Mouse (Mus musculus): ENCODE data around the gene Nxn. TPM values are rescaled to one million over a fixed set of nuclear protein-coding genes. Genes with fewer than 3 reads are reported as not detected.
"Not testable (repeated sequence)": the region's sequence is repeated elsewhere in the genome, so short reads cannot be mapped to it uniquely, and the experiment has no call there.

Gene Nxn
- polyA plus RNA-seq, 1 experiment from 2014 or later: 62.3 TPM

DNA sequence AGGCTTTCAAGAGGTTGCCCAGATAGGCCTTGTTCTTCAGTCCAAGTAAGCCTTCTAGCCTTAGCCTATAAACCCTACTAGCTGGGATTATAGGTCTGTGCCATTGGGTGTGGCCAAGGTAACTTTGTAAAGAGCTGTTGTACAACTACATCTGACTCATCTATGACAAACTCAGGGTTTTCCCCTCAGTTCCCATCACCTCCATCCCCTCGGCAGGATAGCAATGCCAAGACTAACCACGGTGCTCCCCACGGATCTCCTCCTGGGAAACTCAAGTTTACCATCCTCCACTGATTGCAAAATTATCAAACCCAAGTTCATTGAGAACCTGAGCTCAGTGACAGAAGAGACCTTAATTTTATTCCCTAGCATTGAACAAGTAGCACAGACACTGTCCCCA is 162.8 kb downstream of the Nxn start:
- no peak for DNase-seq (ENCODE audit: extremely low spot score, low spot score)
- no peaks in the 10 kb centered on the region for H3K27me3 ChIP-seq (ENCODE audit: poor library complexity, severe bottlenecking)
- 90% methylated on average over 3 of the region's 3 CpGs for WGBS
- no peaks in the 10 kb centered on the region for H3K4me1 ChIP-seq
- no peak overlapping the region for H3K27ac ChIP-seq
- H3K36me3 ChIP-seq (replicated peaks): peaks cover 90% of the 10 kb centered on the region
- H3K4me3 ChIP-seq: no peak overlapping the region
- H3K9me3 ChIP-seq: no peaks in the 10 kb centered on the region

DNA sequence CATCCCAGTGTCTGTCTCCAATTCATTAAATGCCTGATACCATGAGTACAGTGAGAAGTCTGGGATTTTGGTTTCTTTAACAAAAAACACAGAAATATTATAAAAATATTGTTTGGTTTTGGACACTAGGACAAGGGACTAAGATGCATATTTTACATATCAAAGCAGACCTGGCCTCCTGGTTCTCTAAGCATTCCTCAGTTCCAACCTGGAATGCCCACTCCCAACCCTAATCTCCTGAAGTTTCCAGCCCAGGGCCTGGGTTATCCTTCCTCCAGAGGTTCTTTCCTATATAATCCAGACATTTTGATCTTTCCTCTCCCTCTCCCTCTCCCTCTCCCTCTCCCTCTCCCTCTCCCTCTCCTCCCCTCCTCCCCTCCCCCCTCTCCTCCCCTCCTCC is 173.9 kb downstream of the Nxn start:
- Histone ChIP-seq H3K27me3 (ENCODE audit: poor library complexity, severe bottlenecking) (no peaks in the 10 kb centered on the region), H3K9me3 (no peaks in the 10 kb centered on the region), H3K4me1 (no peaks in the 10 kb centered on the region), H3K4me3 (no peak overlapping the region), H3K36me3 (replicated peaks) (peaks cover 77% of the 10 kb centered on the region), H3K27ac (no peak overlapping the region)
- DNase-seq (ENCODE audit: extremely low spot score, low spot score): no peak

DNA sequence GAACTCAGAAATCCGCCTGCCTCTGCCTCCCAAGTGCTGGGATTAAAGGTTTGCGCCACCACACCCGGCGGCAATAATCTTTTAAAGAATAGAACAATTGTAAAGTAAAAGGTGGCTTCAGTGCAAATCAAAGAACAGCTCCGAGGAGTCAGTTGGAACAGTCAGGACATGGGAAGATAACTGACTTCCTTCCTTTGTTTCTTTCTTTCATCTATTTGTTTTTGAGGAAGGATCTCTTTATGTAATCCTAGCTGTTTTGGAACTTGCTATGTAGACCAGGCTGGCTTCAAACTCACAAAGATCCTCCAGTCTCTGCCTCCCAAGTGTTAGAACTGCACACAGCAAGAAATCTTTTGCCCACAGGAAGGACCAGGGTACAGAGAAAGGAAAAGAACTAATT is 174.3 kb downstream of the Nxn start:
- WGBS: 90% methylated on average over 5 of the region's 5 CpGs

DNA sequence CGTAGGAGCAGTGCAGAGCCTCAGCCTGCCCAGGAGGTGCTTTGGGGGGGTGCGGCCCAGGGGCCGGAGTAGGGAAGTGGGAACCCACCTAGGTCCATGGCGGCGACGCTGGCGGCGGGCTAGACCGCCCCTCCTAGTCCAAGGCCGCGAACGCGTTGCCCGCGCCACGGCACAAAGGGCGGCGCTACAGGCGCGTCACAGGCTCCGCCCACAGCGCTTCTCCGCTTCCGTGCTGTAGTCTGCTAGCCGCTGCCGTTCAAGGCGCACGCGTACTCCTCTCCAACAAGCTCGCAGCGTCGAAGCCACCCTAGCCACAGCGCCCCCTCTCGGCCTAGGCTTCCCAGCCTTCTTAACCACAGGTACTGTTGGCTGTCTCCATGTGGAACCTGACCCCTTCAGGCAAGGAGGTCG is 181.5 kb downstream of the Nxn start, which contains the start of the genes Dbil5 and Gemin4:
Dbil5 (plus strand) TSS at position 219 of the 411 bp plus-strand sequence.
Gemin4 (minus strand) TSS at position 275 of the 411 bp plus-strand sequence.
- Histone ChIP-seq H3K4me1 (peaks cover 32% of the 10 kb centered on the region), H3K27me3 (ENCODE audit: poor library complexity, severe bottlenecking) (no peaks in the 10 kb centered on the region), H3K4me3 (peak within 1 kb of the TSS; percentile 91), H3K36me3 (replicated peaks) (peaks cover 71% of the 10 kb centered on the region), H3K27ac (peak within 1 kb of the TSS; percentile 99), H3K9me3 (no peaks in the 10 kb centered on the region)
- peak; percentile 97 for DNase-seq (ENCODE audit: extremely low spot score, low spot score)
- under 1% methylated on average over 35 of the region's 35 CpGs for WGBS

More for the DNA sequence above, 174.3 kb downstream of the Nxn start:
- Histone ChIP-seq H3K4me3 (no peak overlapping the region), H3K27me3 (ENCODE audit: poor library complexity, severe bottlenecking) (no peaks in the 10 kb centered on the region), H3K27ac (no peak overlapping the region), H3K36me3 (replicated peaks) (peaks cover 79% of the 10 kb centered on the region), H3K4me1 (no peaks in the 10 kb centered on the region), H3K9me3 (no peaks in the 10 kb centered on the region)
- DNase-seq (ENCODE audit: extremely low spot score, low spot score): no peak

DNA sequence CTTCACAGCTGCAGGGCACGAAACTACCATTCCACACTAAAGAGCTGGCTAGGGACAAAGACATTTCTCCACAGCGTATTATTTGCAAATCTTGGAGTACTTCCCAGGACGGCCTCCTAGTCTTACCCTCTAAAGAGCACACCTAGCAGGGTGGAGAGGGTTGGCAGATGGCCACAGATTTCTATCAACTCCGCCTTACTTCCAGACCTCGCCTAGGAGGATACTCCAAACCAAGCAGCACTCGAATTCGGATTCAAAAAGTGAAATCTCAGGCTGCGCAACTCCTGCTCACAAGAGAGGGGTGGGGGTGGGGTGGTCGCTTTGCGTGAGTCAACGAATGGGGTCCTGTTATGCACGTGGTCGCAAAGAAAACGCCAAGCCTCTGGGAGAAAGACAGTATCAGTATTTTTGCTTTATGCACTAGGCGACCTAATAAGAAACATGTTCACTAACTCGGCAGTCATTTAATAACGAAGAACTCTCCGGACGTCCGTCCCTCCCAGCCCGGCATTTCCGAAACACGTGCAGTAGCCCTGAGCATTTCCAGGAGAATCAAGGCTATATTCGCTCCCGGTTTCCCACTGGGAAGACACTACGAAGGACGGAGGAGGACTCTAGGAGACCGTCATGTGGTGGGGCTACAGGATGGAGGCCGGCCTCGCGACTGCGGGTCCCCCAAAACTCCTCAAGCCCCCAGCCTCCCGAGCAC is 182.1 kb downstream of the Nxn start:
- 6% methylated on average over 33 of the region's 33 CpGs for WGBS
- peaks cover 32% of the 10 kb centered on the region for H3K4me1 ChIP-seq
- peaks cover 71% of the 10 kb centered on the region for H3K36me3 ChIP-seq (replicated peaks)
- DNase-seq (ENCODE audit: extremely low spot score, low spot score): peak; percentile 52
- H3K27ac ChIP-seq: peak overlapping the region; percentile 99
- H3K9me3 ChIP-seq: no peaks in the 10 kb centered on the region
- H3K27me3 ChIP-seq (ENCODE audit: poor library complexity, severe bottlenecking): no peaks in the 10 kb centered on the region
- H3K4me3 ChIP-seq: peak overlapping the region; percentile 91

DNA sequence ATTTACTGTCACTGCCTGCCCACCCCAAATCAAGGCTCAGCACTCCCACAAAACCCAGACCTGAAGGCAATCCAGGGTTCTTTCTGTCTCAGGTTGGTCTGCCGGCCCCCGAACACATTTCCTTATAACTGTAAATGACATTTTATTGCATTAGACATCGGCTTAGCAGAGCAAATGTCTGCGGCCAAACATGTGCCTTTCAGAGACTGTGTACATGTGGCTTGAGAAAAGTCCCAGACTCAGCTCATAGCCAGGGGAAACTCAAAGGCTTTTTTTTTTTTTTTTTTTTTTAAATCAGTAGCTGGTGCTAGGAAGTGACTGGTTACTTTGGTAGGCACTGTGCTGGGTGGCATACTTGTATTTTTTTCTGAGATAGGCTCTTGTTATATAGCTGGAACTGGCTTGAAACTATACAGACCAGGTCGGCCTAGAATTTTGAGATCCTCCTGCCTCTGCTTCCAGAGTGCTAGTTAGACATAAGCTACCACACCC is 182.8 kb downstream of the Nxn start:
- Histone ChIP-seq H3K9me3 (no peaks in the 10 kb centered on the region), H3K27ac (peak overlapping the region; percentile 99), H3K4me1 (peaks cover 32% of the 10 kb centered on the region), H3K27me3 (ENCODE audit: poor library complexity, severe bottlenecking) (no peaks in the 10 kb centered on the region), H3K4me3 (peak overlapping the region; percentile 91), H3K36me3 (replicated peaks) (peaks cover 71% of the 10 kb centered on the region)
- no peak for DNase-seq (ENCODE audit: extremely low spot score, low spot score)
- 96% methylated on average over 5 of the region's 5 CpGs for WGBS

DNA sequence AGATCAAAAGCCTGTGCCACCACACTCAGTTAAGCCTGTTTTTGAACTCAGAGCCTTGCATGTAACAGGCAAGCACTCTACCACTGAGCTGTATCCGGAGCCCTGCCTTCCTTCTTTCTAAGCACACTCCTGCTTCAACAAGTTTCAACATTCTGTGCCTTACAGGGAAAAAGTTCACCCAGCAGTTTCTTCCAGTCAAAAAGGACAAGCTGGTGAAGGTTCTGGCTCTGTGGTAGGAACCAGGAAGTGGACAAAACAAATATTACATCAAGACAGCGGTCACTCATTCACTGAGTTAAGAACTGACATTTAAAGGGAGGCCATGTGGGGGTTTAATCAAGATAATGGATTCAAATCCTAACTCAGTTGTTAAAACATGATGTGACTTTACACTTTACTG is 183.9 kb downstream of the Nxn start:
- H3K4me3 ChIP-seq: no peak overlapping the region
- no peaks in the 10 kb centered on the region for H3K9me3 ChIP-seq
- DNase-seq (ENCODE audit: extremely low spot score, low spot score): no peak
- no peaks in the 10 kb centered on the region for H3K27me3 ChIP-seq (ENCODE audit: poor library complexity, severe bottlenecking)
- H3K36me3 ChIP-seq (replicated peaks): peaks cover 73% of the 10 kb centered on the region
- H3K27ac ChIP-seq: no peak overlapping the region
- 96% methylated on average over 2 of the region's 2 CpGs for WGBS
- peaks cover 32% of the 10 kb centered on the region for H3K4me1 ChIP-seq

DNA sequence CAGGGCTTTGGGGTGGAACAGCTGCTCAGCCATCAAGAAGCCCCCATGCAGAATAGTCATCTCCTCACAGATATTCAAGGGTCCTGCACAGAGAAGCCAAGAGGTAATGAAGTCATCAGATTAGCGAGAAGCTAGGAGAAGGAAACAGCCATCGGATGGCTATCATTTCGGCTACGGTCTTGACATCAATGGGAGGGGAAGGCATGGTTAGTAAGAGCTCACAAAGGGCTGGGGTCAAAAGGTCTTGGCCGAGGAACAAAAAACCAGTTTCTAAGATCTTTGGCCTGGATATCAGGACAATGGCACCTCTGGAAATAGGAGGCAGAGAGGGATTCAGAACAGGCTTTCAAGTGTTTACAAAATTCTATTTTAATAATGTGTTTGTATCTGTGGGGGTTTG is 185.1 kb downstream of the Nxn start:
- no peak for DNase-seq (ENCODE audit: extremely low spot score, low spot score)

DNA sequence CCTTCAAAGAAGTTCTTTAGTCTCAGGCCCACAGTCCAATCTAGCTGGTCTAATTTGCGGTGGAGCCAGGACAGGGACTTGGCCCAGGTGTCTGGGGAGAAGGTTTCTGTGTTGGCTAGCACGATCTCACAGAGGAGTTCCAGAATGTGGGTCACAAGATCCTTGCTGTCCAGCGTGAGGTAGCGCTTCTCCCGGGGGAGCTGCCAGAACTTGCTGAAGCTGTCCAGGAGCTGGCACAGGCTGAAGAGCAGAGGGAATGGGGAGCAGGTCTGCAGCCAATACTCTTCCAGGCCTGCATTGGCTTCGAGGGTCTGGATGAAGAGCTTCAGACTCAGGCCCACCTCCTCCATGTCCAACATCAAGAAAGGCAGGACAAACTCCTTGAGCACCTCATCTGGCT is 187.3 kb downstream of the Nxn start:
- Histone ChIP-seq H3K36me3 (replicated peaks) (peaks cover 95% of the 10 kb centered on the region), H3K4me1 (peaks cover 19% of the 10 kb centered on the region)
- H3K4me3 ChIP-seq; DNase-seq (ENCODE audit: extremely low spot score, low spot score); H3K27me3 ChIP-seq (ENCODE audit: poor library complexity, severe bottlenecking); H3K27ac ChIP-seq; H3K9me3 ChIP-seq: not testable (repeated sequence)
- 96% methylated on average over 5 of the region's 6 CpGs for WGBS

More for the DNA sequence above, 185.1 kb downstream of the Nxn start:
- Histone ChIP-seq H3K4me3 (no peak overlapping the region), H3K27me3 (ENCODE audit: poor library complexity, severe bottlenecking) (no peaks in the 10 kb centered on the region), H3K36me3 (replicated peaks) (peaks cover 74% of the 10 kb centered on the region), H3K27ac (no peak overlapping the region), H3K4me1 (peaks cover 32% of the 10 kb centered on the region), H3K9me3 (no peaks in the 10 kb centered on the region)
- whole genome bisulfite sequencing: 48% methylated on average over 5 of the region's 5 CpGs

DNA sequence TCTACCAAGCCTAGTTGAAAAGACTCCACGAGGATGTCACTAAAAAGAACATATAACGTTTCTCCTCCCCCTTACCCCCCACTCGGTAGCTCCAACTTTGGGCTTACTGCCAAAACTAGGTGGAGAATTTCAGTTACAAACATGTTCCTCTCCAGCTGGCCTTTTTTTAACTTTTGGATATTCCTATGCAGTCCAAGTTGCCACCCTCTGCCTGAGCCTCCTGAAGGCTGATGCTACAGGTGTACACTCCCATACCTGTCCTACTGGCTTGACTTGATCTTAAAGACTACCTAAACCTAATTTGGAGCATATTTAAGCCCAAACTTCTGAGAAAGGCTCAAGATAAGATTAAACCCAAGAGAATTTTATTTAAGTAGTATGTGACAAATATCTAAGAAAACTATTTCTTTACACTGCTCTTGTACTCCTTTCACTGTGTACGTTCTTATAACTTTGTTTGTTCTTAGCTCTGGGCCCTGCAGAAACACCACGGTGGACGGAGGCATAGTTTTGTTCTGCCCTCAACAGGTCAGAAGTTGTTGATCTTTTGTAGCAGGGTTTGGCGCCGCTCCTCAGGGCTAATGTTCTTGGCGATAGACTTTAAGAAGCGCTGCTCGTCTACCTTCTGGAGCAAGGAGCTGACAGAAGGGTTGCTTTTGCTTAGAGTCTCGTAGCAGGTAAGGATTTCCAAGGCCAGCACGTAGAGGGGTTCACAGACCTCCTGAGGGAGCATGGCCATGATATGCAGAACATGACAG is 188.5 kb downstream of the Nxn start:
- WGBS: 95% methylated on average over 13 of the region's 13 CpGs
- DNase-seq (ENCODE audit: extremely low spot score, low spot score): no peak
- H3K4me1 ChIP-seq: peaks cover 8% of the 10 kb centered on the region
- no peaks in the 10 kb centered on the region for H3K9me3 ChIP-seq
- H3K27me3 ChIP-seq (ENCODE audit: poor library complexity, severe bottlenecking): no peaks in the 10 kb centered on the region
- no peak overlapping the region for H3K27ac ChIP-seq
- H3K36me3 ChIP-seq (replicated peaks): peaks cover 100% of the 10 kb centered on the region
- no peak overlapping the region for H3K4me3 ChIP-seq

Other genes starting within 250 kb of the Nxn start
- 37.0 and 38.6 TPM in 2 replicates for gene Vps53, start 219.5 kb downstream of the Nxn start, polyA plus RNA-seq (2016; fragmentation: Nextera tagmentation; extraction: Ambion mirVana)
- 30.9 and 32.3 TPM in 2 replicates for gene Fam57a, start 219.5 kb downstream of the Nxn start, polyA plus RNA-seq (2016; fragmentation: Nextera tagmentation; extraction: Ambion mirVana)
- gene Dbil5, start 181.5 kb downstream of the Nxn start, polyA plus RNA-seq (2016; fragmentation: Nextera tagmentation; extraction: Ambion mirVana): 0.53 TPM in 1 of 2 replicates, not detected in the other
- 65.6 and 68.5 TPM in 2 replicates for gene Gemin4, start 181.5 kb downstream of the Nxn start, polyA plus RNA-seq (2016; fragmentation: Nextera tagmentation; extraction: Ambion mirVana)
- gene Mrm3, start 155.4 kb downstream of the Nxn start, polyA plus RNA-seq (2016; fragmentation: Nextera tagmentation; extraction: Ambion mirVana): 26.3 and 28.1 TPM in 2 replicates
- 129 and 134 TPM in 2 replicates for gene Glod4, start 155.4 kb downstream of the Nxn start, polyA plus RNA-seq (2016; fragmentation: Nextera tagmentation; extraction: Ambion mirVana)
- gene Timm22, start 7.8 kb upstream of the Nxn start, polyA plus RNA-seq (2016; fragmentation: Nextera tagmentation; extraction: Ambion mirVana): 127 and 128 TPM in 2 replicates
- 25.8 and 27.0 TPM in 2 replicates for gene Abr, start 223.2 kb upstream of the Nxn start, polyA plus RNA-seq (2016; fragmentation: Nextera tagmentation; extraction: Ambion mirVana)

Data from forebrain, embryonic 10.5 days (tissue).